Mouse (Mus musculus): ENCODE measurements at regions not wholly inside any gene's neighbourhood (a gene's known extent, or its start where the extent isn't known, plus 50 kb on each side); places are given as distances from the start of the nearest gene placed in this dataset.

- no peaks in the 10 kb centered on the region for H3K4me1 ChIP-seq
- peaks cover 12% of the 10 kb centered on the region; the same call in 1 of the 2 replicates for H3K9me3 ChIP-seq
- H3K4me3 ChIP-seq (replicated peaks) = no peak overlapping the region
- H3K36me3 ChIP-seq (replicated peaks; ENCODE audit: low read length) = no peaks in the 10 kb centered on the region
- no peaks in the 10 kb centered on the region for H3K27me3 ChIP-seq (replicated peaks)
- no peak for TF ChIP-seq FLI1 (IDR thresholded peaks at IDR 0.05; ENCODE audit: low read length)
- TF ChIP-seq GATA1 (IDR thresholded peaks at IDR 0.05; ENCODE audit: borderline replicate concordance, low read length) = no peak
Measured at GRCm38 (mm10) chr1:83587258-83587657, 179.3 kb upstream of the Sphkap start.

- H3K36me3 ChIP-seq (replicated peaks; ENCODE audit: low read length) = no peaks in the 10 kb centered on the region
- H3K4me3 ChIP-seq (replicated peaks) = no peak overlapping the region
- H3K27me3 ChIP-seq (replicated peaks) = no peaks in the 10 kb centered on the region
- no peaks in the 10 kb centered on the region for H3K4me1 ChIP-seq
- TF ChIP-seq GATA1 (IDR thresholded peaks at IDR 0.05; ENCODE audit: borderline replicate concordance, low read length) = no peak
- TF ChIP-seq FLI1 (IDR thresholded peaks at IDR 0.05; ENCODE audit: low read length) = no peak
- peaks cover 11% of the 10 kb centered on the region; the same call in 1 of the 2 replicates for H3K9me3 ChIP-seq
Measured at GRCm38 (mm10) chr1:83583041-83583440, 175.0 kb upstream of the Sphkap start.

- TF ChIP-seq GATA1 (IDR thresholded peaks at IDR 0.05; ENCODE audit: borderline replicate concordance, low read length) (no peak), FLI1 (IDR thresholded peaks at IDR 0.05; ENCODE audit: low read length) (no peak)
- Histone ChIP-seq H3K4me3 (replicated peaks) (no peak overlapping the region), H3K9me3 (peaks cover 3% of the 10 kb centered on the region; the same call in 1 of the 2 replicates), H3K36me3 (replicated peaks; ENCODE audit: low read length) (no peaks in the 10 kb centered on the region), H3K27me3 (replicated peaks) (no peaks in the 10 kb centered on the region), H3K4me1 (no peaks in the 10 kb centered on the region)
Measured at GRCm38 (mm10) chr1:83569991-83570390, 162.0 kb upstream of the Sphkap start.

GRCm38 (mm10) chr1:83568746-83569145 lies 160.7 kb upstream of the Sphkap start:
- no peaks in the 10 kb centered on the region for H3K36me3 ChIP-seq (replicated peaks; ENCODE audit: low read length)
- H3K4me1 ChIP-seq = no peaks in the 10 kb centered on the region
- H3K27me3 ChIP-seq (replicated peaks) = no peaks in the 10 kb centered on the region
- H3K4me3 ChIP-seq (replicated peaks) = no peak overlapping the region
- H3K9me3 ChIP-seq = peaks cover 3% of the 10 kb centered on the region; the same call in 1 of the 2 replicates
- TF ChIP-seq GATA1 (IDR thresholded peaks at IDR 0.05; ENCODE audit: borderline replicate concordance, low read length) = no peak
- no peak for TF ChIP-seq FLI1 (IDR thresholded peaks at IDR 0.05; ENCODE audit: low read length)

GRCm38 (mm10) chr1:83551617-83552016 lies 143.6 kb upstream of the Sphkap start:
- TF ChIP-seq GATA1 (IDR thresholded peaks at IDR 0.05; ENCODE audit: borderline replicate concordance, low read length) = no peak
- no peak for TF ChIP-seq FLI1 (IDR thresholded peaks at IDR 0.05; ENCODE audit: low read length)
- Histone ChIP-seq H3K9me3 (peaks cover 15% of the 10 kb centered on the region), H3K4me1 (no peaks in the 10 kb centered on the region), H3K36me3 (replicated peaks; ENCODE audit: low read length) (no peaks in the 10 kb centered on the region), H3K27me3 (replicated peaks) (no peaks in the 10 kb centered on the region), H3K4me3 (replicated peaks) (no peak overlapping the region)

- no peak overlapping the region for H3K4me3 ChIP-seq (replicated peaks)
- peaks cover 15% of the 10 kb centered on the region; the same call in 1 of the 2 replicates for H3K9me3 ChIP-seq
- TF ChIP-seq GATA1 (IDR thresholded peaks at IDR 0.05; ENCODE audit: borderline replicate concordance, low read length) (no peak), FLI1 (IDR thresholded peaks at IDR 0.05; ENCODE audit: low read length) (no peak)
- H3K4me1 ChIP-seq = no peaks in the 10 kb centered on the region
- no peaks in the 10 kb centered on the region for H3K27me3 ChIP-seq (replicated peaks)
- H3K36me3 ChIP-seq (replicated peaks; ENCODE audit: low read length) = no peaks in the 10 kb centered on the region
Measured at GRCm38 (mm10) chr1:83535461-83535860, 127.5 kb upstream of the Sphkap start.

GRCm38 (mm10) chr1:83527803-83528202 lies 119.8 kb upstream of the Sphkap start:
- TF ChIP-seq GATA1 (IDR thresholded peaks at IDR 0.05; ENCODE audit: borderline replicate concordance, low read length) (no peak), FLI1 (IDR thresholded peaks at IDR 0.05; ENCODE audit: low read length) (no peak)
- no peaks in the 10 kb centered on the region for H3K36me3 ChIP-seq (replicated peaks; ENCODE audit: low read length)
- H3K4me1 ChIP-seq = no peaks in the 10 kb centered on the region
- H3K9me3 ChIP-seq = peaks cover 15% of the 10 kb centered on the region
- H3K27me3 ChIP-seq (replicated peaks) = no peaks in the 10 kb centered on the region
- no peak overlapping the region for H3K4me3 ChIP-seq (replicated peaks)

- Histone ChIP-seq H3K4me3 (replicated peaks) (no peak overlapping the region), H3K36me3 (replicated peaks; ENCODE audit: low read length) (no peaks in the 10 kb centered on the region), H3K4me1 (no peaks in the 10 kb centered on the region), H3K27me3 (replicated peaks) (no peaks in the 10 kb centered on the region), H3K9me3 (no peaks in the 10 kb centered on the region)
- TF ChIP-seq GATA1 (IDR thresholded peaks at IDR 0.05; ENCODE audit: borderline replicate concordance, low read length) = no peak
- TF ChIP-seq FLI1 (IDR thresholded peaks at IDR 0.05; ENCODE audit: low read length) = no peak
Measured at GRCm38 (mm10) chr1:83509356-83509755, 101.4 kb upstream of the Sphkap start.

GRCm38 (mm10) chr1:83505386-83505785 lies 97.4 kb upstream of the Sphkap start:
- H3K4me3 ChIP-seq (replicated peaks) = no peak overlapping the region
- TF ChIP-seq GATA1 (IDR thresholded peaks at IDR 0.05; ENCODE audit: borderline replicate concordance, low read length) = no peak
- no peak for TF ChIP-seq FLI1 (IDR thresholded peaks at IDR 0.05; ENCODE audit: low read length)
- H3K36me3 ChIP-seq (replicated peaks; ENCODE audit: low read length) = no peaks in the 10 kb centered on the region
- H3K27me3 ChIP-seq (replicated peaks) = no peaks in the 10 kb centered on the region
- H3K4me1 ChIP-seq = no peaks in the 10 kb centered on the region
- H3K9me3 ChIP-seq = peaks cover 4% of the 10 kb centered on the region; the same call in 1 of the 2 replicates

- H3K27me3 ChIP-seq (replicated peaks) = no peaks in the 10 kb centered on the region
- H3K36me3 ChIP-seq (replicated peaks; ENCODE audit: low read length) = no peaks in the 10 kb centered on the region
- TF ChIP-seq GATA1 (IDR thresholded peaks at IDR 0.05; ENCODE audit: borderline replicate concordance, low read length) (no peak), FLI1 (IDR thresholded peaks at IDR 0.05; ENCODE audit: low read length) (no peak)
- peaks cover 3% of the 10 kb centered on the region; the same call in 1 of the 2 replicates for H3K9me3 ChIP-seq
- H3K4me1 ChIP-seq = no peaks in the 10 kb centered on the region
- no peak overlapping the region for H3K4me3 ChIP-seq (replicated peaks)
Measured at GRCm38 (mm10) chr1:83496888-83497287, 88.9 kb upstream of the Sphkap start.

- no peaks in the 10 kb centered on the region for H3K36me3 ChIP-seq (replicated peaks; ENCODE audit: low read length)
- TF ChIP-seq FLI1 (IDR thresholded peaks at IDR 0.05; ENCODE audit: low read length) (no peak), GATA1 (IDR thresholded peaks at IDR 0.05; ENCODE audit: borderline replicate concordance, low read length) (no peak)
- H3K4me3 ChIP-seq (replicated peaks) = no peak overlapping the region
- no peaks in the 10 kb centered on the region for H3K4me1 ChIP-seq
- no peaks in the 10 kb centered on the region for H3K27me3 ChIP-seq (replicated peaks)
- H3K9me3 ChIP-seq = peaks cover 6% of the 10 kb centered on the region; the same call in 1 of the 2 replicates
Measured at GRCm38 (mm10) chr1:83496380-83496779, 88.4 kb upstream of the Sphkap start.

Measured in megakaryocyte, embryonic 14.5 days (primary cell).